Mouse (Mus musculus): ENCODE data around the gene R3hdm4. TPM values are rescaled to one million over a fixed set of nuclear protein-coding genes. Genes with fewer than 3 reads are reported as not detected.

R3hdm4 gene
- polyA plus RNA-seq, 1 experiment from 2014 or later = 112 TPM

DNA sequence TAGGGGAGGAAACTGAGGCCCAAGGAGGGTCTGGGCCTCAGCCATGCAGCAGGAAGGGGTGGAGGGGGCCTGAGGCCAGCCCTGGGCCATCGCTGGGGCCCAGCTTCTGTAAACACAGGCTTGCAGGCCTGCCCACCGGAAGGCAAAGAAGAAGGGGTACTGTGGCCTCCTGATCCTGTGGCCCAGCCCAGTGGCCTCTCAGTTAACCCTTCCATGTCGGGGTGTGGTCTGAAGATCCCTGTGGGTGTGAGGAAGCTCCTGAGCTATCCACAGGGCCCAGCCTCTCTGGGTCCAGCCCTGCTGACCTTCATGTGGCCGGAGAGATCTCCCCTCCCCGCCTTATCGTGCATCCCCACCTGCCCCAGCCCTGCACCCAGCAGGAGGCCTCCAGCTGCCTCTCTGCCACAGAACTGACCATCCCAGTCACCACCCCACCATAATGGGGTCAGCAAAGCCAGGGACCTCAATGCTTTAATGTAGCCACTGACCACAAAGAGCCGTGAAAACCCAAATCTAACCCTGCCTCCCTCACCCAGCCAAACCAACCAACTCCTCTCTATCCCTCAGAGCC is 25.8 kb upstream of the R3hdm4 start:
- no peak overlapping the region; the same call in 1 of the 2 replicates for H3K4me2 ChIP-seq (ENCODE audit: low read depth, low read length)
- ATAC-seq (replicated peaks; ENCODE audit: extremely low read depth, insufficient read depth, low FRiP score) = no peak
- no peak overlapping the region for H3K9ac ChIP-seq (ENCODE audit: low read length)
- H3K27me3 ChIP-seq (ENCODE audit: control insufficient read depth, insufficient read depth, low read length) = no peaks in the 10 kb centered on the region
- no peaks in the 10 kb centered on the region for H3K9me3 ChIP-seq (replicated peaks; ENCODE audit: control insufficient read depth, low read length)
- H3K27ac ChIP-seq (ENCODE audit: low read length) = no peak overlapping the region
- H3K36me3 ChIP-seq (ENCODE audit: control insufficient read depth, insufficient read depth) = peaks cover 14% of the 10 kb centered on the region
- WGBS = 35% methylated on average over 7 of the region's 7 CpGs
- no peak overlapping the region for H3K4me3 ChIP-seq (ENCODE audit: low read length)
- peaks cover 10% of the 10 kb centered on the region; the same call in 1 of the 2 replicates for H3K4me1 ChIP-seq (ENCODE audit: control insufficient read depth, insufficient read depth, low read length)

DNA sequence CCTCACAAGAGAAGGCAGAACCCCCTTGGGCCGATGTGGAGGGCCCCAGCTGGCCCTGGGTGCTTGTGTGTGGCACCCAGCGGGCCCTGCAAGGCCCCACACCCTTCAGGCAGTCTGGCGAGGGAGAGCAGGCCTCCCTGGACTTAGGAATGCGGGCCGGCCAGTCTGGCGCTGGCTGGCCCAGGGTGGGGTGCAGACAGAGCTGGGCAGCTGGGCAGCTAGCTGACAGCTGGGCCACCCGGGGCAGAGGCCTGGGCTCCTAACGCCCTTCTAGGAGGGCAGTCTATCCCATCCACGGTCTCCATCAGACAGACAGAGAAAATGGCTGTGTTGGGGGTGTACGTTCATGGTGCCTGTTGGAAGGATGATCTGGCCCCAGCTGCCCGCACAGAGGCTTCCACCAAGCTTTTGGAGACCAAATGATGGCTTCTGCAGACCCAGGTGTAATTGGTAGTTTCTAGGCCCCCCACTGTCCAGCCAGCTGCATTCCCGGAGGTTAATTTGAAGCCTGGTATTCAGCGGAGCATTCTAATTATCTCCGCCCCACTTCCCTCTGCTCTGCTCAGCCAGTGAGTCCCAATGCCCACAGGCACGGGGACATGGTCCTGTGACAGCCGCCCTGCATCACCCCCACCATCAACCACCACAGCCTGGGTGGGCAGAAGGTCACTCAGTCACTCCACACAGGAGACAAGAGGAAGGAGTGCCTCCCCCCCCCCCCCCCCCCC is 24.7 kb upstream of the R3hdm4 start:
- no peak overlapping the region for H3K27ac ChIP-seq (ENCODE audit: low read length)
- 0 out of 2 replicates have a peak overlapping the region, but pooled peaks have one; percentile 5 for H3K9ac ChIP-seq (ENCODE audit: low read length)
- H3K4me3 ChIP-seq (ENCODE audit: low read length) = no peak overlapping the region
- ATAC-seq (replicated peaks; ENCODE audit: extremely low read depth, insufficient read depth, low FRiP score) = no peak
- peaks cover 13% of the 10 kb centered on the region for H3K4me1 ChIP-seq (ENCODE audit: control insufficient read depth, insufficient read depth, low read length)
- no peak overlapping the region for H3K4me2 ChIP-seq (ENCODE audit: low read depth, low read length)
- no peaks in the 10 kb centered on the region for H3K9me3 ChIP-seq (replicated peaks; ENCODE audit: control insufficient read depth, low read length)
- H3K27me3 ChIP-seq (ENCODE audit: control insufficient read depth, insufficient read depth, low read length) = no peaks in the 10 kb centered on the region
- H3K36me3 ChIP-seq (ENCODE audit: control insufficient read depth, insufficient read depth) = peaks cover 4% of the 10 kb centered on the region; the same call in 1 of the 2 replicates
- WGBS = 40% methylated on average over 16 of the region's 16 CpGs

DNA sequence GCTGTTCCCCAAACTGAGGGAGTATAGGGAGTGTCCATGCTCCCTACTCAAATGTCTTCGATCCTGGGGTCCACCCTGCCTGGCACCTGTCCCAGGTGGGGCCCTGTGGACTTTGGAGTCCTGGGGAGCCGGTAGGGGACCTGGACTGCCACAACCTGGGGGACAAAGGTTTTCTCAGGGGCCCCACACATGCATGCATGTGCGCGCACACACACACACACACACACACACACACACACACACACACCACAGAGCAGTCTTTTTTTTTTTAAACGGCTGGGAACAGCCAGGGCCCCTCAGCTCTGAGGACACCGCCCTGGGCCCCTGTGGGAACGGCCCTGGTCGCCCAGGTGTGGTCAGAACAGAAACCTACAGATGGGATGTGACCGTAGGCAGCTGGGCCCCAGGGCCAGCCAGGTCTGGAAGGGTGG is 22.5 kb upstream of the R3hdm4 start:
- H3K27me3 ChIP-seq (ENCODE audit: control insufficient read depth, insufficient read depth, low read length) = no peaks in the 10 kb centered on the region
- 73% methylated on average over 9 of the region's 9 CpGs for WGBS
- H3K9ac ChIP-seq (ENCODE audit: low read length) = no peak overlapping the region
- no peaks in the 10 kb centered on the region for H3K9me3 ChIP-seq (replicated peaks; ENCODE audit: control insufficient read depth, low read length)
- H3K4me2 ChIP-seq (ENCODE audit: low read depth, low read length) = no peak overlapping the region
- no peak for ATAC-seq (replicated peaks; ENCODE audit: extremely low read depth, insufficient read depth, low FRiP score)
- no peaks in the 10 kb centered on the region for H3K36me3 ChIP-seq (ENCODE audit: control insufficient read depth, insufficient read depth)
- no peak overlapping the region for H3K4me3 ChIP-seq (ENCODE audit: low read length)
- no peak overlapping the region for H3K27ac ChIP-seq (ENCODE audit: low read length)
- peaks cover 23% of the 10 kb centered on the region for H3K4me1 ChIP-seq (ENCODE audit: control insufficient read depth, insufficient read depth, low read length)

DNA sequence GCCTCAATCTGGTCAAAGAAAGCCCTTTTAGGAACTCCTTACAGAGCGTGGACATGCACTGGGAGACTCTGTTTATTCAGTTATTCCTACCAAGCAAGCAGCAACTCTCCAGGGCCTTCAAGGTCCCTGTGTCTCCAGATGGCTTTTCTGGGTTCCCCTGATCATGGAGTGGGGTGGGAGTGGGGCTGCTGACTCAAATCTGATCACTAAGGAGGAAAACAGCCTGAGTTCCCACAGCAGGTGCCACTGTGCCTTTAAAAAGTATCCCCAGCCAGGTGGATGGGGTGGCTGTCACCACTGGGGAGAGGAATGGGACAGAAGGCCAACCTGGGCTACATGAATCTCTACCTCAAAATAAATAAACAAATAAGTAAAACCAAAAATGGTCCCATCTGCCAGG is 22.0 kb upstream of the R3hdm4 start:
- Histone ChIP-seq H3K4me3 (ENCODE audit: low read length) (no peak overlapping the region), H3K27ac (ENCODE audit: low read length) (no peak overlapping the region), H3K9ac (ENCODE audit: low read length) (no peak overlapping the region), H3K4me2 (ENCODE audit: low read depth, low read length) (no peak overlapping the region), H3K36me3 (ENCODE audit: control insufficient read depth, insufficient read depth) (no peaks in the 10 kb centered on the region), H3K9me3 (replicated peaks; ENCODE audit: control insufficient read depth, low read length) (no peaks in the 10 kb centered on the region), H3K4me1 (ENCODE audit: control insufficient read depth, insufficient read depth, low read length) (peaks cover 24% of the 10 kb centered on the region), H3K27me3 (ENCODE audit: control insufficient read depth, insufficient read depth, low read length) (no peaks in the 10 kb centered on the region)
- 96% methylated on average over 1 of the region's 1 CpGs for WGBS
- no peak for ATAC-seq (replicated peaks; ENCODE audit: extremely low read depth, insufficient read depth, low FRiP score)

DNA sequence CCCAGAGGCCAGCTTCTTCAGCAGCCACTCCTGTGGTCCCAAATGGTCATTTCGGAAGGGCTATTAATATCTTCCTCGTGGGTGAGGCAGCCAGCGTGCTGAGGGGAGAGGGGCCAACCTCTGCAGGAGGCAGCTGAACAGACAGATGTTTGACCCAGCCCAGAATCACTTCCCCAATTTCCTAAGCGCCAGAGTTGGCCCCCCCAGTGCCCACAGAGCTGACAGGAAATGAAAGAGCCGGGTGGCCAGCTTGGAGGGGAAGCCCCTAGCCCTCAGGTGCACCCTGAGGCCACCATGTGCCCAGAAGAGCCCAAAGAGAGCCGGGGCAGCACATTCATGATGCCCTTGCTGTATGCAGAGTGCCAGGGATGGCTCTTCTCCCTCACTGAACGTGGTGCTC is 19.7 kb upstream of the R3hdm4 start:
- no peak for ATAC-seq (replicated peaks; ENCODE audit: extremely low read depth, insufficient read depth, low FRiP score)
- Histone ChIP-seq H3K9me3 (replicated peaks; ENCODE audit: control insufficient read depth, low read length) (no peaks in the 10 kb centered on the region), H3K9ac (ENCODE audit: low read length) (no peak overlapping the region), H3K4me2 (ENCODE audit: low read depth, low read length) (0 out of 2 replicates have a peak overlapping the region, but pooled peaks have one; percentile 5), H3K27me3 (ENCODE audit: control insufficient read depth, insufficient read depth, low read length) (no peaks in the 10 kb centered on the region), H3K4me3 (ENCODE audit: low read length) (no peak overlapping the region), H3K4me1 (ENCODE audit: control insufficient read depth, insufficient read depth, low read length) (peaks cover 37% of the 10 kb centered on the region), H3K27ac (ENCODE audit: low read length) (no peak overlapping the region), H3K36me3 (ENCODE audit: control insufficient read depth, insufficient read depth) (no peaks in the 10 kb centered on the region)
- WGBS = 34% methylated on average over 7 of the region's 7 CpGs

DNA sequence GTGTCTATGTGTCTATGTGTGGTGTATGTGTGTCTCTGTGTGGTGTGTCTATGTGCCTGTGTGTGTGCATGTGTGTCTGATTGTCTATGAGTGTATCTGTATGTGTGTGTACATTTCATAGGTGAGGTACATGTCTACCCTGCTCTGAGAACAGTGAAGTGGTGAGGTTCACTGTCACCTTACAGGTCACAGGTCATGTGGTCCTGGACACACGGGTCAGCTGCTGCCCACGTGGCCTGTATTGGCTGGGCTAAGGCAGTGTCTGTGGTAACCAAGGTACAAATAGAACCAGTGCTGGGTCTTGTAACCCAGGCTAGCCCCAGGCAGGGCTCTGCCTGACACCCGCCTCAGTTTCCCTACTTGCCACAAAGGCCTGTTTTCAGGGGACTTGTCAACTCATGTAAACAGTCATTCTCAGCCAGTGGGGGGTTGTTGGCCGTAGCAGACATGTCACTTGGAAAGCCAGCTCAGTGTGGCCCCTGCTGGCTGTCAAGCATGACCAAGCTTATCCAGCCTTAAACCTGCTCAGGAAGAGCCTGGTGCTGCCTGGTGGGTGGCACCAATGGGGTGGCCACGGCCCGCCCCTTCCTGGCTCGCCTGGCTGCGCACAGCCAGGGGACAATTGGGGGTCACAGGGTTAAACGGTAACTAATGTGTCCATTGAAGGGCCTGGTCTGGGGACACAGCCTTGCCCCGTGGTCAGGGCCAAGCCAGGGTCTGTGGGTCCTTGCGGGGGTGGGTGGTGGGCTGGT is 16.9 kb upstream of the R3hdm4 start:
- peak overlapping the region; percentile 60 for H3K4me2 ChIP-seq (ENCODE audit: low read depth, low read length)
- H3K9me3 ChIP-seq (replicated peaks; ENCODE audit: control insufficient read depth, low read length) = no peaks in the 10 kb centered on the region
- H3K36me3 ChIP-seq (ENCODE audit: control insufficient read depth, insufficient read depth) = no peaks in the 10 kb centered on the region
- H3K4me3 ChIP-seq (ENCODE audit: low read length) = no peak overlapping the region
- peaks cover 53% of the 10 kb centered on the region for H3K4me1 ChIP-seq (ENCODE audit: control insufficient read depth, insufficient read depth, low read length)
- no peaks in the 10 kb centered on the region for H3K27me3 ChIP-seq (ENCODE audit: control insufficient read depth, insufficient read depth, low read length)
- 81% methylated on average over 11 of the region's 11 CpGs for WGBS
- H3K9ac ChIP-seq (ENCODE audit: low read length) = no peak overlapping the region
- ATAC-seq (replicated peaks; ENCODE audit: extremely low read depth, insufficient read depth, low FRiP score) = no peak
- no peak overlapping the region for H3K27ac ChIP-seq (ENCODE audit: low read length)

DNA sequence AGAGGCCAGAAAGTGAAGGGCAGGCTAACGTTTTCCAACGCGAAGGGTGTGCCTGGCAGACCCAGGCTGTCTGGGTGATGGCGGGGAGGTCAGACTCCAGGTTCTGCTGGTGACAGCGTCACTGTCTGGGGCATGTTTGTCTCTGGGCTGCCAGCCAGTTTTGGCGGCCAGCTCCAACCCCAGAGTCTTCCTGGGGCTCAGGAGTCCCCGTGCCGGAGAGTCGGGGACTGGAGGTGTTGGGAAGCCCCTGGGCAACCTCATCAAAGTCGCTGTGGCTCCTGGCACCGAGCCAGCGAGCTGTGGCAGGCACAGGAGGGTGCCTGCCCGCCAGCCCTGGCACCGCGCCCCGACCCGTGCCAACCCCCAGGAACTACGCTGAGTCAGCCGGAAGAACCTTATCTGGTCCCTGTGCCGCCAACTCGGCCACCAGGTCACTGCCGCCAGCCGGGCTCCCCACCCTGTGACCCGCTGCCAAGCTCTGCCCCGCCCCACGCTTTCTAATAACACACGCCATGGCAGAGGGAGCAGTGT is 16.0 kb upstream of the R3hdm4 start:
- Histone ChIP-seq H3K4me2 (ENCODE audit: low read depth, low read length) (peak overlapping the region; percentile 60), H3K27ac (ENCODE audit: low read length) (peak overlapping the region; percentile 66), H3K36me3 (ENCODE audit: control insufficient read depth, insufficient read depth) (no peaks in the 10 kb centered on the region), H3K4me3 (ENCODE audit: low read length) (peak overlapping the region; percentile 36), H3K27me3 (ENCODE audit: control insufficient read depth, insufficient read depth, low read length) (no peaks in the 10 kb centered on the region), H3K4me1 (ENCODE audit: control insufficient read depth, insufficient read depth, low read length) (peaks cover 62% of the 10 kb centered on the region), H3K9ac (ENCODE audit: low read length) (peak overlapping the region; percentile 52; the same call in 1 of the 2 replicates), H3K9me3 (replicated peaks; ENCODE audit: control insufficient read depth, low read length) (no peaks in the 10 kb centered on the region)
- WGBS = 28% methylated on average over 27 of the region's 27 CpGs
- ATAC-seq (replicated peaks; ENCODE audit: extremely low read depth, insufficient read depth, low FRiP score) = peak; percentile 80

DNA sequence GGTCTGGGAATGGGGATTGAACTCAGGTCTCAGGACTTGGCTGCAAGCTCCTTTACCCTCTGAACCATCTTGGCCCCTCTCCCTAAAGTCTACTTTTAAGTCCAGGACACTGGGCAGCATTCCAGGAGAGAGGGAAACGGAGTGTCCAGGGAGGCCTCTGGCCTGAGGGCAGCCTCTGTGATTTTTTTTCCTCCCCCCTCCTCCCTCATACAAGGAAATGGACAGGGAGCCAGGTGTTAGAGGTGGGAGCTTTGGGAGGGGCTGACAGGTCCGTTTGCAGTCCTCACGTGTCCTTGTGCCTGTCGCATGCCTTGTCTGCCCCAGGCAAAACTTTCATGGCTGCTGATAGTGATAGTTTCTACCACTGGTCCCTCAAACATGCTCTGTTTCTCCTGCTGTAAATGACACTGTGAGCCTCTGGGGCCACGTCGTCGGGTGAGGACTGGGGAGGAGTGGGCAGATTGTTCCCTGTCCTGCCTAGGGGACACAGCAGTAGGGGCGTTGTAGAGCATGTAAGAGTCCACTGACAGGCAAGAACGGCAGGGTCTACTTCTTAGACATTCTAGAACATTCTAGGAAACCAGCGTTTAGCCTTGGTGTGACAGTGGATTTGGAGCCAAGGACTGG is 15.4 kb upstream of the R3hdm4 start:
- Histone ChIP-seq H3K9me3 (replicated peaks; ENCODE audit: control insufficient read depth, low read length) (no peaks in the 10 kb centered on the region), H3K27me3 (ENCODE audit: control insufficient read depth, insufficient read depth, low read length) (no peaks in the 10 kb centered on the region), H3K4me2 (ENCODE audit: low read depth, low read length) (peak overlapping the region; percentile 60), H3K9ac (ENCODE audit: low read length) (no peak overlapping the region), H3K4me3 (ENCODE audit: low read length) (peak overlapping the region; percentile 36), H3K4me1 (ENCODE audit: control insufficient read depth, insufficient read depth, low read length) (peaks cover 62% of the 10 kb centered on the region), H3K36me3 (ENCODE audit: control insufficient read depth, insufficient read depth) (no peaks in the 10 kb centered on the region), H3K27ac (ENCODE audit: low read length) (peak overlapping the region; percentile 66)
- 27% methylated on average over 10 of the region's 10 CpGs for WGBS
- no peak for ATAC-seq (replicated peaks; ENCODE audit: extremely low read depth, insufficient read depth, low FRiP score)

Data from heart, embryonic 16.5 days (tissue).